Mouse (Mus musculus): ENCODE measurements at regions not wholly inside any gene's neighbourhood (a gene's known extent, or its start where the extent isn't known, plus 50 kb on each side); places are given as distances from the start of the nearest gene placed in this dataset.
A peak's percentile ranks its signal among the peaks of the same experiment; 100 is the strongest.
"Not testable (repeated sequence)": the region's sequence is repeated elsewhere in the genome, so short reads cannot be mapped to it uniquely, and the experiment has no call there.

- not testable (repeated sequence) for H3K27me3 ChIP-seq; H3K4me1 ChIP-seq (replicated peaks); H3K4me2 ChIP-seq; H3K9ac ChIP-seq (replicated peaks); H3K27ac ChIP-seq; H3K36me3 ChIP-seq; ATAC-seq (ENCODE audit: insufficient number of reproducible peaks, insufficient read depth, low FRiP score, low TSS enrichment, low read depth); H3K4me3 ChIP-seq (replicated peaks)
- WGBS = 18% methylated on average over 11 of the region's 11 CpGs
- H3K9me3 ChIP-seq = peaks cover 38% of the 10 kb centered on the region
These were observed 140.9 kb upstream of the Cts3 start for GRCm38 (mm10) chr13:61710823-61711222.

DNA sequence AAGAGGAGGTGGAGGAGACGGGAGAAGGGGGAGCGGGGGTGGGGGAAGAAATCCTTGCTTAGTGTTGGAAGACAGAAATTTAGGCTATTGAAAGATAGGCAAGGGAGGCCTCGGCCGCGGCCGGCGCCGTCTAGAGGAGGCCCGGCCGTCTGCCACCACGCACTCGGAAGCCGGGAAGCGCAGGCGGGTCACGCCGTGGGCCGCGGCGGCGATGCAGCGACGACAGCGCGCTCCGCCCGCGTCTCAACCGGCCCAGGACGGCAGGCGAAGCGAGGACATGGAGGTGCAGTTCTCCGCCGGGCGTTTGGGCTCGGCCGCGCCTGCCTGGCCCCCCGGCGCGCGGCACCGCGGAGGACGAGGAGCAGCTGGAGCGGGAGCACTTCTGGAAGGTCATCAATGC lies 95.8 kb upstream of the Cts3 start:
- Histone ChIP-seq H3K9me3 (peaks cover 22% of the 10 kb centered on the region; the same call in 1 of the 2 replicates), H3K27me3 (peaks cover 6% of the 10 kb centered on the region), H3K27ac (no peak overlapping the region), H3K4me3 (replicated peaks) (peak overlapping the region; percentile 24), H3K4me2 (peak overlapping the region; percentile 46), H3K36me3 (no peaks in the 10 kb centered on the region), H3K9ac (replicated peaks) (no peak overlapping the region), H3K4me1 (replicated peaks) (no peaks in the 10 kb centered on the region)
- ATAC-seq (ENCODE audit: insufficient number of reproducible peaks, insufficient read depth, low FRiP score, low TSS enrichment, low read depth) = no peak
- WGBS = 7% methylated on average over 46 of the region's 46 CpGs
